Mouse (Mus musculus) heart, embryonic 11.5 days (tissue): Measurements from ENCODE around the gene Lhx6. TPM values are rescaled to one million over a fixed set of nuclear protein-coding genes. Genes with fewer than 3 reads are reported as not detected.

Experiments used
- ATAC-seq: fragments of 200-750 bp; cut with Nextera tagmentation; replicated peaks from 2 replicates; pipeline ENCODE4 v1.8.0; 2017; ENCODE audit warnings: moderate library complexity; ENCODE audit not compliant: insufficient number of reproducible peaks, low FRiP score, low TSS enrichment
- H3K27ac ChIP-seq: fragments of 300-500 bp; sonication (generic); 2 replicates; pipeline ENCODE4 v1.5.1; 2014; ENCODE audit warnings: mild to moderate bottlenecking, low read depth, low read length
- H3K27me3 ChIP-seq: fragments of 300-500 bp; sonication (generic); 2 replicates; pipeline ENCODE4 v1.6.1; 2014; ENCODE audit warnings: mild to moderate bottlenecking, low read length, mixed read lengths; ENCODE audit not compliant: control insufficient read depth, insufficient read depth
- H3K36me3 ChIP-seq: fragments of 300-500 bp; sonication (generic); 2 replicates; pipeline ENCODE4 v1.6.1; 2014; ENCODE audit warnings: mild to moderate bottlenecking, low read length, moderate library complexity, mixed read lengths; ENCODE audit not compliant: control insufficient read depth, insufficient read depth
- H3K4me1 ChIP-seq: fragments of 300-500 bp; sonication (generic); 2 replicates; pipeline ENCODE4 v1.6.1; 2014; ENCODE audit warnings: low read length; ENCODE audit not compliant: control insufficient read depth, insufficient read depth
- H3K4me2 ChIP-seq: fragments of 300-500 bp; sonication (generic); 2 replicates; pipeline ENCODE4 v1.6.1; 2014; ENCODE audit warnings: mild to moderate bottlenecking, moderate library complexity
- H3K4me3 ChIP-seq: fragments of 300-500 bp; sonication (generic); 2 replicates; pipeline ENCODE4 v1.5.1; 2014; ENCODE audit warnings: low read depth, low read length
- H3K9ac ChIP-seq: fragments of 300-500 bp; sonication (generic); 2 replicates; pipeline ENCODE4 v1.6.1; 2014; ENCODE audit warnings: mild to moderate bottlenecking, low read depth, low read length, moderate library complexity
- H3K9me3 ChIP-seq: fragments of 300-500 bp; sonication (generic); replicated peaks from 2 replicates; pipeline ENCODE4 v1.6.1; 2016; ENCODE audit warnings: low read length; ENCODE audit not compliant: control insufficient read depth
- WGBS: fragments of 180-500 bp; shearing (Covaris S2); extraction: QIAGEN DNeasy Blood & Tissue Kit; methylation state at CpG from one replicate; pipeline ENCODE4 v1.1.7; 2014; ENCODE audit not compliant: insufficient replicate concordance; 5-methylcytosine and 5-hydroxymethylcytosine counted together
- polyA plus RNA-seq: library from polyadenylated mRNA; unstranded; fragments of >200 nt; fragmentation: Nextera tagmentation; extraction: Ambion mirVana; gene quantifications from 2 replicates; pipeline ENCODE4 v1.2.1, GENCODE M21; 2014

The Lhx6 gene
- polyA plus RNA-seq, 1 experiment from 2014 or later, result 0.87 TPM

DNA sequence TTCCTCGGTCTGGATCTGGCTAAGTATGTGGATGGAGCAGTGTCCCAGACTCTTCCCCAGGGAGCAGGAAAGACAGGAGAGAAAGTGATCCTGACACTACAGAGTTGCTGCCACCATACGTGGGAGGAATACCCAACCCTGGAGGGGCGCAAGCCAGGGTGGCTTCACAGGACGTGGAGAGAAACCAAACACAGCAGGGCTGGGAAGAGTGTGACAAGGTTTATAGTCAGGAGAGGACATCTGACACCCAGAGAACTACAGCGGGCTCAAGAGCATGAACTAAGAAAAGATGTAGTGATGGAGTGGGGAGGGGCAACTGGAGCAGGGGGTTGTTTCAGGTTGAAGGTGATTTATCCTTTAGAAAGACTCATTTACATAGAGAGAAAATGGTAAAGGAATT, 43.8 kb downstream of the Lhx6 start:
- no peaks in the 10 kb centered on the region for H3K27me3 ChIP-seq
- H3K4me2 ChIP-seq, result no peak overlapping the region
- H3K4me1 ChIP-seq, result no peaks in the 10 kb centered on the region
- ATAC-seq, result no peak
- no peak overlapping the region for H3K27ac ChIP-seq
- no peak overlapping the region for H3K4me3 ChIP-seq
- WGBS, result 57% methylated on average over 5 of the region's 5 CpGs
- no peaks in the 10 kb centered on the region for H3K36me3 ChIP-seq
- H3K9me3 ChIP-seq, result no peaks in the 10 kb centered on the region
- no peak overlapping the region for H3K9ac ChIP-seq

- no peaks in the 10 kb centered on the region for H3K4me1 ChIP-seq
- no peaks in the 10 kb centered on the region for H3K27me3 ChIP-seq
- no peak overlapping the region for H3K9ac ChIP-seq
- H3K4me3 ChIP-seq, result no peak overlapping the region
- no peaks in the 10 kb centered on the region for H3K9me3 ChIP-seq
- ATAC-seq, result no peak
- H3K4me2 ChIP-seq, result no peak overlapping the region
- 32% methylated on average over 3 of the region's 3 CpGs for WGBS
- H3K27ac ChIP-seq, result no peak overlapping the region
- H3K36me3 ChIP-seq, result no peaks in the 10 kb centered on the region
Observed at GRCm38 (mm10) chr2:36056248-36056647, 49.0 kb downstream of the Lhx6 start.

DNA sequence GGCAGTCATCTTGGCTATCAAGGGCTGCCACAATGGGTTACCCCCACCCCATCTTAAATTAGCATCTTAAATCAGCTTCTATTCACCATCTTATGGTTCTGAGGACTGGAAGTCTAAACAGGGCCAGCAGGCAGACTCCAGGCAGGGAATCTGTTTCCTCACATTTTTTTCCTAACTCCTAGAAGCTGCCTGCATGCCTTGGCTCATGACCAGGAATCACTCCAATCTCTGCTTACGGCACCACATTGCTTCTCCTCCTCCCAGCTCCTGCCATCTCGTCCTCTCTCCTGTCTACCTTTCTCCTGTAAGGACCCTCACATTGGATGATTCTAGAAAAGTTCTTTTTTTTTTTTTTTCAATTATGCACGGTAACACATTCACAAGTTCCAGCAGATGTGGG, 52.0 kb downstream of the Lhx6 start:
- 70% methylated on average over 3 of the region's 3 CpGs for WGBS
- no peak overlapping the region for H3K4me3 ChIP-seq
- no peak overlapping the region for H3K4me2 ChIP-seq
- H3K9ac ChIP-seq, result no peak overlapping the region
- no peaks in the 10 kb centered on the region for H3K36me3 ChIP-seq
- H3K4me1 ChIP-seq, result peaks cover 6% of the 10 kb centered on the region; the same call in 1 of the 2 replicates
- H3K27ac ChIP-seq, result no peak overlapping the region
- ATAC-seq, result no peak
- H3K9me3 ChIP-seq, result no peaks in the 10 kb centered on the region
- no peaks in the 10 kb centered on the region for H3K27me3 ChIP-seq

- ATAC-seq, result 0 out of 2 replicates have a peak, but pooled peaks have one; percentile 28
- 45% methylated on average over 10 of the region's 10 CpGs for WGBS
Observed at GRCm38 (mm10) chr2:36049567-36049954, 55.6 kb downstream of the Lhx6 start.

DNA sequence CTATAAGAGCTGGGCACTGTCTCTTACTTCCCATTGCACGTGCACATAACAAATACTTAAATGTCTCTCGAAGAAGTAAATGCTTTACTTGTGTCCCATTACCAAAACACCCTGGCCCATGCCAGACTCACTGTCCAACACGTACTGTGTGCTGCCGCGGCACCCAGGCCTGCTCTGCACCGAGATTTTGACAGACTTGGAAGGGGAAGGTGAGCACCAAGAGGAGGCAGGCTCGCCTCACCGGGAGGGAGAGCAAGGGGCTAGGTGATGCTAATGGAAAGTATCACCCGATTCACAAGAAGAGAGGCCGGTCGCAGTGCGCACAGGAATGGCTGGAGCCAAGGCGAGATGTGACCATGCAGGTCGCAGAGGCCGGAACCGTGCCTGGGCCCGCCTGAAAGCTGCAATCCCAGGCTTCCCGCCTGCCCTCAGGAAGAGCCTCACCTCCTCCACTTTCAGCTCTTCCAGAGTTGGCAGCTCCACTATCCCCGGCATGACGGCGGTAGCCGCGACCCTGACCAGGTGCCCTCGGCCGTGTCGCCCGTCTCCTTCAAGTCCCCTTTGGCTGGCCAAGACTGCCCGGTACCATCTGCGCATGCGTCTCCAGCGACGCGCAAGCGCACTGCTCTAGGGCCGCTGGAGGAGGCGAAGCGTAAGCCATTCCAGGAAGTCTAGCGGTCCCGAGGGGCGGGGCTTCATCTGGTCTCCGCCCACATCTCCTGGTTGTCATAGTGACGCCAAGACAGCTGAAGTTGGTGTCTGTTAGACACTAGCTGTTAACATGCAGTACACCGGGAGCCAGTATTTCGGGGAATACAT, 56.3 kb downstream of the Lhx6 start, which contains the start of the genes Ndufa8 and Morn5:
Gene Ndufa8 (minus strand): TSS at position 659 of the 819 bp plus-strand sequence.
Gene Morn5 (plus strand): TSS at position 711 of the 819 bp plus-strand sequence.
- H3K4me3 ChIP-seq, result peak within 1 kb of the TSS; percentile 88
- H3K4me1 ChIP-seq, result peaks cover 8% of the 10 kb centered on the region; the same call in 1 of the 2 replicates
- no peaks in the 10 kb centered on the region for H3K27me3 ChIP-seq
- H3K27ac ChIP-seq, result peak within 1 kb of the TSS; percentile 68
- WGBS, result under 1% methylated on average over 44 of the region's 44 CpGs
- ATAC-seq, result peak; percentile 96
- no peaks in the 10 kb centered on the region for H3K9me3 ChIP-seq
- peak within 1 kb of the TSS; percentile 78 for H3K4me2 ChIP-seq
- H3K36me3 ChIP-seq, result peaks cover 1% of the 10 kb centered on the region; the same call in 1 of the 2 replicates
- peak within 1 kb of the TSS; percentile 94 for H3K9ac ChIP-seq

More at GRCm38 (mm10) chr2:36049567-36049954, 55.6 kb downstream of the Lhx6 start:
- H3K4me3 ChIP-seq, result peak overlapping the region; percentile 88
- H3K27me3 ChIP-seq, result no peaks in the 10 kb centered on the region
- H3K36me3 ChIP-seq, result no peaks in the 10 kb centered on the region
- peak overlapping the region; percentile 78 for H3K4me2 ChIP-seq
- H3K9ac ChIP-seq, result no peak overlapping the region
- H3K27ac ChIP-seq, result no peak overlapping the region
- H3K9me3 ChIP-seq, result no peaks in the 10 kb centered on the region
- peaks cover 8% of the 10 kb centered on the region; the same call in 1 of the 2 replicates for H3K4me1 ChIP-seq

DNA sequence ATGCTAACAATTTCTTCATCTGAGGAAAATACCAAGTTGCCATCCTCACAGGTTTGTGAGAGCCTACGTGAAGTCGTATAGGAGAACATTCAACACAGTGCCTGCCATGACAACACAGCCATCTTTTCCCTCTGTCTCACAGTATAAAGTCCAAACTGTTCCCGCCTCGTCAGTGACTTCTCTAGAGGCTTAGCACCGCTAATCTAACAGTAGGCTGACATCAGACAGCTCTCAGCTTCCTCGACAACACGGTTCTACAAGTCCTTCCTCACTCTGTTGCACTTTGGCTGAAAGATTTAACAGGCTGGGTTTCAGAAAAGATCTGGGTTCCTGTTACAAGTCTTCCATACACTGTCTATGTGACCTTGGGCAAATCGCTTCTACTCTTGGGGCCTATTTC, 57.0 kb downstream of the Lhx6 start:
- Histone ChIP-seq H3K4me2 (peak overlapping the region; percentile 78), H3K27ac (peak overlapping the region; percentile 68; the same call in 1 of the 2 replicates), H3K36me3 (peaks cover 7% of the 10 kb centered on the region; the same call in 1 of the 2 replicates), H3K27me3 (no peaks in the 10 kb centered on the region), H3K9ac (peak overlapping the region; percentile 94), H3K9me3 (no peaks in the 10 kb centered on the region), H3K4me3 (peak overlapping the region; percentile 88), H3K4me1 (peaks cover 8% of the 10 kb centered on the region; the same call in 1 of the 2 replicates)
- no peak for ATAC-seq
- 49% methylated on average over 8 of the region's 8 CpGs for WGBS

- Histone ChIP-seq H3K9me3 (no peaks in the 10 kb centered on the region), H3K4me3 (no peak overlapping the region), H3K4me2 (no peak overlapping the region), H3K4me1 (peaks cover 18% of the 10 kb centered on the region), H3K9ac (peak overlapping the region; percentile 2; the same call in 1 of the 2 replicates), H3K27me3 (no peaks in the 10 kb centered on the region), H3K36me3 (peaks cover 23% of the 10 kb centered on the region), H3K27ac (no peak overlapping the region)
- WGBS, result 79% methylated on average over 1 of the region's 1 CpGs
- no peak for ATAC-seq
Observed at GRCm38 (mm10) chr2:36040872-36041271, 64.3 kb downstream of the Lhx6 start.

DNA sequence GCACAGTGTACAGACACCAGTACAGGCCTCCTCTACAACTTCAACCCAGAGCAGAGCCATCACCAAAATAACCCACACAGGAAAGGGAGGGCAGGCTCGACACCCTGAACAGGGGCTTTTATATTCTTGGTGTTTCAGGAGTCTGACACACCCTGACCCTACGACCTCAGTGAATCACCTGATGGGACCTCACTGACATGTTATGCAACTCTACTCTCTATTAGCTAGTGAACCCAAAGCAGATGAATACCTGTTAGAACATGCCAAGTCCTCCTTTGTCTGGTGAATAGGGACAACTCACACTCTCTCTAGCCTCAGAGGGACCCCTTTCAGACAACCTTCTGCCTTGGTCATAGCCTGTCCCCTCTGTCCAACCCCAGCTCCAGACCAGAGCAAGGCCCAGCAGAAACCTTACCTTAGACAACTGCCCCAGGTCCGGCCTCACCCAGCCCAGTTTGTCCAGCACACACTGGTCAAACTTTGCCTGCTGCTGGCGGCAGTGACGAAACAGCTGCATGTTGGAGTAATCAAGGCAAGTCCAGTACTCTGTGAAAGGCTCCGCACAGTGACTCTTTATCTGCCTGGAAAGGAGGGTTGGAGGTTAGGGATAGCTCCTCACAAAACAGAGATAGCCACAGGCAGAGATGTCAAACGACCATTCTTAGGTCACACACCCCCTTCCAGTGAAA, 65.8 kb downstream of the Lhx6 start:
- Histone ChIP-seq H3K4me1 (peaks cover 18% of the 10 kb centered on the region), H3K9ac (no peak overlapping the region), H3K9me3 (no peaks in the 10 kb centered on the region), H3K4me2 (no peak overlapping the region), H3K36me3 (peaks cover 25% of the 10 kb centered on the region), H3K27ac (no peak overlapping the region), H3K4me3 (no peak overlapping the region), H3K27me3 (no peaks in the 10 kb centered on the region)
- 63% methylated on average over 7 of the region's 7 CpGs for WGBS
- no peak for ATAC-seq
